Mouse (Mus musculus) midbrain, embryonic 10.5 days (tissue): ENCODE measurements around the gene Rnpep. TPM values are rescaled to one million over a fixed set of nuclear protein-coding genes. Genes with fewer than 3 reads are reported as not detected.

Experiments
- DNase-seq: peaks from one replicate; pipeline ENCODE4 v3.0.0-alpha.2; 2017; ENCODE audit warnings: low spot score
- H3K27ac ChIP-seq: fragments of 300-500 bp; sonication (generic); replicated peaks from 2 replicates; pipeline ENCODE4 v1.5.1; 2016; ENCODE audit warnings: mild to moderate bottlenecking
- H3K27me3 ChIP-seq: fragments of 300-500 bp; sonication (generic); 2 replicates; pipeline ENCODE4 v1.6.1; 2016; ENCODE audit warnings: low read depth, mild to moderate bottlenecking; ENCODE audit not compliant: poor library complexity, severe bottlenecking
- H3K36me3 ChIP-seq: fragments of 300-500 bp; sonication (generic); 2 replicates; pipeline ENCODE4 v1.6.1; 2016; ENCODE audit warnings: mild to moderate bottlenecking, moderate library complexity
- H3K4me1 ChIP-seq: fragments of 300-500 bp; sonication (generic); 2 replicates; pipeline ENCODE4 v1.6.1; 2016
- H3K4me3 ChIP-seq: fragments of 300-500 bp; sonication (generic); 2 replicates; pipeline ENCODE4 v1.5.1; 2016; ENCODE audit warnings: mild to moderate bottlenecking, moderate library complexity
- H3K9me3 ChIP-seq: fragments of 300-500 bp; sonication (generic); replicated peaks from 2 replicates; pipeline ENCODE4 v1.6.1; 2016; ENCODE audit warnings: mild to moderate bottlenecking
- WGBS: fragments of 180-500 bp; shearing (Covaris S2); methylation state at CpG from one replicate; pipeline ENCODE4 v1.1.7; 2016; 5-methylcytosine and 5-hydroxymethylcytosine counted together
- polyA plus RNA-seq: library from polyadenylated mRNA; unstranded; fragments of >200 nt; fragmentation: Nextera tagmentation; extraction: Ambion mirVana; gene quantifications from 2 replicates; pipeline ENCODE4 v1.2.1, GENCODE M21; 2016

The Rnpep gene
- polyA plus RNA-seq, 1 experiment from 2014 or later, result 94.7 TPM

- Histone ChIP-seq H3K9me3 (no peaks in the 10 kb centered on the region), H3K4me1 (peaks cover 26% of the 10 kb centered on the region), H3K36me3 (peaks cover 26% of the 10 kb centered on the region), H3K27ac (peak overlapping the region; percentile 94), H3K27me3 (no peaks in the 10 kb centered on the region), H3K4me3 (peak overlapping the region; percentile 88)
- WGBS, result 44% methylated on average over 13 of the region's 13 CpGs
- no peak for DNase-seq
These were observed 1.2 kb downstream of the Rnpep start for GRCm38 (mm10) chr1:135282536-135283286.

- H3K27me3 ChIP-seq, result no peaks in the 10 kb centered on the region
- peaks cover 26% of the 10 kb centered on the region for H3K4me1 ChIP-seq
- no peaks in the 10 kb centered on the region for H3K9me3 ChIP-seq
- DNase-seq, result no peak
- no peak overlapping the region for H3K4me3 ChIP-seq
- no peak overlapping the region for H3K27ac ChIP-seq
- peaks cover 34% of the 10 kb centered on the region for H3K36me3 ChIP-seq
- WGBS, result 97% methylated on average over 17 of the region's 17 CpGs
These were observed 2.0 kb downstream of the Rnpep start for GRCm38 (mm10) chr1:135281841-135282240.

- H3K4me3 ChIP-seq, result no peak overlapping the region
- DNase-seq, result no peak
- H3K9me3 ChIP-seq, result no peaks in the 10 kb centered on the region
- no peaks in the 10 kb centered on the region for H3K27me3 ChIP-seq
- H3K27ac ChIP-seq, result no peak overlapping the region
- peaks cover 26% of the 10 kb centered on the region for H3K4me1 ChIP-seq
- 93% methylated on average over 9 of the region's 9 CpGs for WGBS
- H3K36me3 ChIP-seq, result peaks cover 45% of the 10 kb centered on the region
These were observed 3.2 kb downstream of the Rnpep start for GRCm38 (mm10) chr1:135280646-135281045.

GRCm38 (mm10) chr1:135271371-135271770 lies 12.5 kb downstream of the Rnpep start:
- Histone ChIP-seq H3K4me1 (no peaks in the 10 kb centered on the region), H3K4me3 (no peak overlapping the region), H3K36me3 (peaks cover 79% of the 10 kb centered on the region), H3K27ac (no peak overlapping the region), H3K9me3 (no peaks in the 10 kb centered on the region), H3K27me3 (no peaks in the 10 kb centered on the region)
- 92% methylated on average over 9 of the region's 9 CpGs for WGBS
- no peak for DNase-seq

GRCm38 (mm10) chr1:135267663-135268446 lies 16.0 kb downstream of the Rnpep start:
- H3K27ac ChIP-seq, result no peak overlapping the region
- H3K4me1 ChIP-seq, result no peaks in the 10 kb centered on the region
- whole genome bisulfite sequencing, result 87% methylated on average over 10 of the region's 10 CpGs
- peaks cover 88% of the 10 kb centered on the region for H3K36me3 ChIP-seq
- no peak overlapping the region for H3K4me3 ChIP-seq
- DNase-seq, result no peak
- H3K27me3 ChIP-seq, result no peaks in the 10 kb centered on the region
- H3K9me3 ChIP-seq, result no peaks in the 10 kb centered on the region

GRCm38 (mm10) chr1:135265834-135266233 lies 18.1 kb downstream of the Rnpep start:
- H3K9me3 ChIP-seq, result no peaks in the 10 kb centered on the region
- peaks cover 83% of the 10 kb centered on the region for H3K36me3 ChIP-seq
- H3K27me3 ChIP-seq, result no peaks in the 10 kb centered on the region
- WGBS, result 88% methylated on average over 5 of the region's 5 CpGs
- DNase-seq, result no peak
- H3K27ac ChIP-seq, result no peak overlapping the region
- H3K4me3 ChIP-seq, result no peak overlapping the region
- no peaks in the 10 kb centered on the region for H3K4me1 ChIP-seq

GRCm38 (mm10) chr1:135263316-135263715 lies 20.6 kb downstream of the Rnpep start:
- Histone ChIP-seq H3K4me1 (peaks cover 7% of the 10 kb centered on the region), H3K36me3 (peaks cover 69% of the 10 kb centered on the region), H3K27ac (no peak overlapping the region), H3K4me3 (no peak overlapping the region), H3K9me3 (no peaks in the 10 kb centered on the region), H3K27me3 (0 out of 2 replicates have a peak, but pooled peaks cover 5% of the 10 kb centered on the region)
- 89% methylated on average over 9 of the region's 9 CpGs for whole genome bisulfite sequencing
- DNase-seq, result no peak

- H3K27ac ChIP-seq, result no peak overlapping the region
- no peaks in the 10 kb centered on the region for H3K9me3 ChIP-seq
- H3K4me3 ChIP-seq, result no peak overlapping the region
- H3K27me3 ChIP-seq, result peaks cover 15% of the 10 kb centered on the region
- DNase-seq, result no peak
- peaks cover 59% of the 10 kb centered on the region for H3K36me3 ChIP-seq
- peaks cover 11% of the 10 kb centered on the region for H3K4me1 ChIP-seq
- 79% methylated on average over 3 of the region's 3 CpGs for WGBS
These were observed 21.6 kb downstream of the Rnpep start for GRCm38 (mm10) chr1:135262329-135262728.

- no peaks in the 10 kb centered on the region for H3K9me3 ChIP-seq
- H3K4me3 ChIP-seq, result no peak overlapping the region
- WGBS, result 74% methylated on average over 6 of the region's 6 CpGs
- no peak overlapping the region; the same call in 1 of the 2 replicates for H3K27ac ChIP-seq
- peaks cover 23% of the 10 kb centered on the region for H3K27me3 ChIP-seq
- no peak for DNase-seq
- H3K36me3 ChIP-seq, result peaks cover 46% of the 10 kb centered on the region
- H3K4me1 ChIP-seq, result peaks cover 11% of the 10 kb centered on the region
These were observed 23.0 kb downstream of the Rnpep start for GRCm38 (mm10) chr1:135260931-135261330.

- Histone ChIP-seq H3K36me3 (peaks cover 27% of the 10 kb centered on the region), H3K4me1 (peaks cover 15% of the 10 kb centered on the region), H3K27me3 (peaks cover 23% of the 10 kb centered on the region), H3K4me3 (peak overlapping the region; percentile 44), H3K9me3 (no peaks in the 10 kb centered on the region), H3K27ac (peak overlapping the region; percentile 78)
- 2% methylated on average over 10 of the region's 10 CpGs for WGBS
- peak; percentile 85 for DNase-seq
These were observed 24.8 kb downstream of the Rnpep start for GRCm38 (mm10) chr1:135259128-135259436.

- Histone ChIP-seq H3K4me1 (peaks cover 15% of the 10 kb centered on the region), H3K9me3 (no peaks in the 10 kb centered on the region), H3K4me3 (peak within 1 kb of the TSS; percentile 44), H3K27ac (peak within 1 kb of the TSS; percentile 78), H3K36me3 (peaks cover 22% of the 10 kb centered on the region), H3K27me3 (peaks cover 23% of the 10 kb centered on the region)
- DNase-seq, result peak; percentile 51
- WGBS, result 3% methylated on average over 19 of the region's 19 CpGs
These were observed 25.3 kb downstream of the Rnpep start, which contains the start of gene Elf3 for GRCm38 (mm10) chr1:135258380-135259127. Gene Elf3, minus strand, starts transcription at chr1:135258568.

GRCm38 (mm10) chr1:135256299-135256698 lies 27.6 kb downstream of the Rnpep start:
- H3K36me3 ChIP-seq, result no peaks in the 10 kb centered on the region
- H3K27ac ChIP-seq, result no peak overlapping the region
- no peak overlapping the region for H3K4me3 ChIP-seq
- peaks cover 23% of the 10 kb centered on the region for H3K27me3 ChIP-seq
- no peak for DNase-seq
- WGBS, result 83% methylated on average over 6 of the region's 6 CpGs
- H3K9me3 ChIP-seq, result no peaks in the 10 kb centered on the region
- peaks cover 15% of the 10 kb centered on the region for H3K4me1 ChIP-seq
